Mouse (Mus musculus) G1E-ER4 (cell line): ENCODE results near the gene Parvb. TPM values are rescaled to one million over a fixed set of nuclear protein-coding genes. Genes with fewer than 3 reads are reported as not detected.

Source experiments
- GATA1 ChIP-seq: IDR thresholded peaks from one replicate; pipeline ENCODE4 v1.8.0; 2012; ENCODE audit warnings: low read length, inconsistent platforms
- polyA plus RNA-seq: library from polyadenylated mRNA; stranded (reverse); fragments of >175 nt; gene quantifications from 2 replicates; pipeline ENCODE4 v1.2.3, GENCODE M21; 2012

The Parvb gene
- polyA plus RNA-seq, 1 experiment = 0.02 TPM

- no peak for TF ChIP-seq GATA1
These were observed 118.3 kb downstream of the Parvb start for GRCm38 (mm10) chr15:84349915-84350738.

- no peak for TF ChIP-seq GATA1
These were observed 119.5 kb downstream of the Parvb start for GRCm38 (mm10) chr15:84351342-84351741.

GRCm38 (mm10) chr15:84351915-84352844 lies 120.3 kb downstream of the Parvb start:
- TF ChIP-seq GATA1 = no peak

- no peak for TF ChIP-seq GATA1
These were observed 123.2 kb downstream of the Parvb start for GRCm38 (mm10) chr15:84355081-84355480.

GRCm38 (mm10) chr15:84364746-84365145 lies 132.9 kb downstream of the Parvb start:
- no peak for TF ChIP-seq GATA1

Other genes starting within 250 kb of the Parvb start
- not detected in 2 replicates for gene Efcab6, start 166.7 kb upstream of the Parvb start, polyA plus RNA-seq
- not detected in 2 replicates for gene Sult4a1, start 126.3 kb upstream of the Parvb start, polyA plus RNA-seq
- not detected in 2 replicates for gene Pnpla5, start 108.9 kb upstream of the Parvb start, polyA plus RNA-seq
- gene Pnpla3, start 64.2 kb upstream of the Parvb start, polyA plus RNA-seq = not detected in 2 replicates
- 53.5 and 60.1 TPM in 2 replicates for gene Samm50, start 39.8 kb upstream of the Parvb start, polyA plus RNA-seq
- gene Parvg, start 92.0 kb downstream of the Parvb start, polyA plus RNA-seq = not detected in 2 replicates
- not detected in 2 replicates for gene Shisal1, start 215.1 kb downstream of the Parvb start, polyA plus RNA-seq